Mouse (Mus musculus) gastrocnemius, adult 8-10 months (tissue): ENCODE data around the gene Tigd3. TPM values are rescaled to one million over a fixed set of nuclear protein-coding genes. Genes with fewer than 3 reads are reported as not detected.

ENCODE experiments used
- DNase-seq, 2 experiments: peaks; one replicate each; pipeline ENCODE4 v3.0.0; 2022; ENCODE audit warnings: low spot score in 2 of 2
- total RNA-seq, 4 experiments: library from RNA; stranded (reverse); gene quantifications; 2 replicates each; pipeline ENCODE4 v1.2.4; 2022

The Tigd3 gene
- total RNA-seq, 4 experiments from 2014 or later = 0.12 to 0.34 (median 0.26) TPM

DNA sequence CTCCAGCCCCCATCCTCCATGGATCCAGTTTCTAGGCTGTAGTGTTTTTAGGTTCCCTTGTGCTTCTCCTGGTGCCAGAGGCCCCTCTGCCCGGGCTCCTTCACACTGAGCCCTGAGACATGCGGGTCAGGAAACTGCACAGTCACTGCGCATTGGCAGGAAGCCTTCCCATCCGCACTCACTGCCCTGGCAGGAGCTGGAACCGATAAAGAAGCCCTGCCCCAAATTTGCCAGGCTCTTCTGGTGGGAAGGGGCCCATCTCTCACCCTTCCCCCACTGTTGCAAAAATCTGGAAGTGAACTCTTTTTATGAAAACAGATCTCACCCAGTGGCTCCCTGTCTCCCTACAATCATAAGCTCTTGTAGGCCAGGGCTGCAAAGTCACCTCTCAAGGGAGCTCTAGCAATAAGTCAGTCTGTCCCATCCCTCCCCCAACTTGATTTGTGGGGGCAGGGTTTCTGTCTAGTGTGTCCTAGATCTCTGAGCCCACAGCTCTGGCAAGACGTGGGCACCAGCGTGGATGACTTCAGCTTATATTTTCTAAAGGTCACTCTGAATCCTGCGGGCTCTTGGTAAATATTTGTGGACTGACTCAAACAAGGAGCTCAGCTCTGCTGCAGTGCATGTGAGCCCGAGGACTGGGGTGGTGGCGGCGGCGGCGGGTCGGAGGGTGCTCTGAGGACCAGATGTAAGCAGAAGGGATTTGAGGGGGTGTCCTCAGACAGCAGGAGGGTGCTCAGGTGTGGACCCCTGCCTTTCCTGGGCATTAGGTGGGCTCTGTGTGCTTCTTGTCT is 45.7 kb downstream of the Tigd3 start:
- DNase-seq = peak in 1 of 2 experiments; percentile 83

DNA sequence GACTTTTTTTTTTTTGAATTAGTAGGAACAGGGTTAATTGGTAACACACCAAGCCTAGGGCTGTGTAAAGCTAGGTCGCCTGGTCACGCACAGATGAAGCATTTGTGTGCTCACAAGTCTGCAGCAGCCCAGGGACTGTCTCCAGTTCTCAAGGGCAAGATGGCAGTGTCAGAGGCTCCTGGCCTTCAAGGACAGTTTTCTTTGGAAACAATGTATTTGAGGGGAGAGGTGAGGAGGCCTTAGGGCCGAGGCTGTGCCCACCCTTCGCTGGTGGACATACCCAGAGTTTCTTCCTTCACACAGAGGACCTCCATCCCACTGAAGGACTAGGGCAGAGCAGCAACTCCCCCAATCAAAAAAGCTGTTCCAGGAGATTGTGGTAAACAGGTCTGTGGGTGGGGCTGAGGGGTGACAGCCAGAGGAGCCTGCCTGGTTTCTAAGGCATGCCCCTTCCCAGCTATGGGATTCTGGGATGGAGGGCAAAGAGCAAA is 46.6 kb downstream of the Tigd3 start:
- DNase-seq = no peak

DNA sequence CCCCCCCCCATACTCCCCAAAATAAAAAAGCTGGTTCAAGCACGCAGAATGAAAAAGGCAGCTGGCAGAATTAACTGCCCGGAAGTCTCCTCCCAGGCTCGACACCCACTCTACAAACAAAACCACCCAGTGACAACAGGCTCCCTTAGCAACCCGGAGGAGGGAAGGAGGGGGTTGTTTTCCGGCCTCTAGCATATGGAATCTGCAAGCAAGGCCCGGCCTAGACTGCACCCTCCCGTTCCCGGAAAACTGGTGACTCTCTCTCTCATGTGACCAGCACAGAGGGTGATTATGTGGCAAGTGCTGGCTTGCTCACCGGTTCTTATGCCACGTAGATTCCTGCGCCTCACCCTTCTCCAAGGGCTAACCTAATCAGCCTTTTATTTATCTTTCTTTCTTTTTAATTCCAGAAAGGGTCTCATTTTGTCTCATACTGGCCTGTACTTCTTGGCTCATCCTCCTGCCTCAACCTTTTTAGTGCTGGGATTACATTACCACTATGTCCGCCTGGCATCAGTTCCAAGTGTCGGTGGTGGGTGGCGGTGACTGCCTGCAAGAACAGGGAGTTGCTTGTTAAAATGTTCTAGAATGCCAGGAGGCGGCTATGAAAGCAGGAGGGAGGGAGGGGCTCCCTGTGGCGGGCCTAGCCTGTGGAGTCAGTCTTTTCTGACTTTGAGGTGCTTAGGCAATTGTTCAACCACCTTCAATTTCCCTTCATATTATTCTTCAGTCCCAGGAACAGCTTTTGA is 47.2 kb downstream of the Tigd3 start:
- DNase-seq = peak; percentile 84 to 90

DNA sequence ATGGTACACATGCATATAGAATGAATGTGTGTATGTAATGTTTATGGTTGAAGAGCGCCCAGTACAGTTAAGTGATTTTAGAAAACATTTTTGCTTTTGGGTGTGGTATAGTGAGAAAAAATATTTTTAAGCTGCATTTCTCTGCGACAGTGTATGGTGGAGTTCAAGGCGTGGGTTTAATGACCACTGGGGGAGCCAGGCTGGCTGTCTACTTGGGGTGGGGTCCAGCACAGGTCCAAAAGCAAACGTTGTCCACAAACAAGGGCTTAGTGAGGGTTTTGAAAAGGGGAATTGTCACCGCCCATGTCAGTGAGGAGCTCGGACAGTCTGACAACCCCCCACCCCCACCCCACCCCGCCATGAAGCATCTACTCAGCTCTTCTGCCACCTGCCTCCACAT is 47.8 kb downstream of the Tigd3 start:
- DNase-seq = no peak

DNA sequence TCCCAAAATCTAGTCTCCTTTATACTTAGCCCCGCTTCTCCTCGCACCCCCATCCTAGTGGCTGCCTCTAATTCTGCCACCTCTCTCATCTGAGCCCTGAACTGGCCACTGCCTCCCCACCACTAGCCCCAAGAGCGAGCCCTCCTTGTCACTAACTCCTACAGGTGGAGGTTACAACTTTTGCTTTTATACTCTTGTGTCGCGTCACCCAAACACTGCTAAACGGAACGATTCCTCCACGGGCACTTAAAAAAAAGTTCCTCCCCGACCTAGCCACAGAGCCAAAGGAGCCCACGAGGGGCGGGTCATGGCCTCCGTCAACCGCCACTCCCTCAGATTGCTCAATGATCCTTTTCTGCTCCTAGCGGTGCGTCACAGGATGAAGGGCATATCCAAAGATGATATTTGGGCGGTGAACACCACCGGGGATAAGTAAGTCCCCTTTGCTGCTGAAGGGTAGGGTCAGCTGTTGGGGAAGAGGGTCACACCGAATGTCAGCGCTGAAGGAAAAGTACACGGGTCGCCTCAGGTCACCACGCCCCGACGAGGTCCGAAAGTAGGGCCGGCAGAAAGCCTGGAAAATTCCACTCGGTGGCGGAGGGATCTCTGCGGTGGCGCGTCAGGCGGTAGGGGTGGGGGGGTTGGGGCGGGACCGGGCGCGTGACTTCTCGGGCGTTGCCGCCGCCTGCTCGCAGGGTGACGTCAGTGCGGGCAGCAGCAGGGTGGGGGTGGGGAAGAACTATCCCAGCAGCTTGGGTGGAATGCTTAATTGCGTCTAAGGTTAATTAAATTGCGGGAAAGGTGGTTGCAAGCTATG is 48.4 kb downstream of the Tigd3 start:
- peak; percentile 93 to 94 for DNase-seq

DNA sequence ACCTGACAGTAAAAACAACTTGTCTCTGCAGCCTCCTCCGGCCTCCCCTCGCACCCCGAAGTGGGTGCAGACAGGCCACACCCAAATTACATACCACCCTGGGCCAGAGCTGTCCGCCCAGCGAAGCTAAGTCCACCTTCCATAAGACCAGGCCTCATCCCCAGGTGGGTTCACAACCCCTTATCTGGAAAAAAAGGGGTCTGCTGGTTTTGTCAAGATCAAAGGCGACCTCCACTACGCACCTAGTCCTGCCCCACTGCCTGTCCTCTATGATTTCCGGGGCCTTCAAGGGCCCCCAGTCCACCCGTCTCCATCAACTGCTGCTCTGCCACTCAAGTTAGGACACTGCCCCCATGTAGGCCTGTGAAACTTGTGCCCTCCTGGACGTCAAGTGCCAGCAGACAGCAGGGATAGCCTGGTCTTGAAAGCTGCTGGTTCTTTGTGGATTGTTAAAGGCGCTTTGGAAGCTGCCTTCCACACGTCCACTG is 49.1 kb downstream of the Tigd3 start:
- no peak for DNase-seq

DNA sequence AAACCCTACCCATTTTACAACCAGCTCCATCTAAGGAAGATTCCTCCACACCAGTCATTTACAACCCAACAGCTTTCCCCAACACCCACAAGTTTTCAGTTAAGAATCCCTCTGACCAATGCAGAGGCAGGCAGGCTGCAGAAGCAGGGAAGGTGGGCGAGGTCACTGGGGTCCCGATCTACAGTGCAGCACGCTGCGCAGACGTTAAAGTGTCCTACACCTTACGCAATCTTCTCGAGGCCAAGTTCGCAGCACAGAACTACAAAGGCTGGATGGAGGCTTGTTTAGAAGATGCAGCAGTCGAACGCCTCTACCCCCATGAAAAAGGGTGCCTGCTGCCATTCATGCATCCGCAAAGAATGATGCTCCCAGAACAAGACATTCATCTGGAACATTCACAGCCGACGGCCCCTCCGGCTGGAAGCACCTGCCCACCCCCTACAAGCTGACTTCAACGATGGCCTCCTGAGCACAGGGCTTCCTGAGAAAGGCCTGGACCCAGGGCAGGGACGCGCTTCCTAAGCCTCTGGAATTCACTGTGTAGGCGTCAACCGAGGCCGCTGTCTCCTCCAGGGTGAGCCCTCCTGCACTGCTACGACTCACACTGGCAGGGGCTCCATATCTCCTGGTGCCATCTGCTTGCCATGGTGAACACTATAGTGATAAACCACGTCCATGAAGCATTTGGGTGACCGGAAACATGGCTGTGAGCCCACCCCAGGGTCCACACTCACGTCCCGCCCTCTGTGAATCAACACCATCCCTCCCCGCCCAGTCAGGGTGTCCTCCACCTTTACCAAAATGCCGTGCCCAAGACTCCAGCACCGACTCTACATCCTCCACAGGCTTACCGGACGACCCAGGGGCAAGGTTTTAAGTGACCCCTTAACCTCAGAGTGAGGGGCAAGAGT is 49.9 kb downstream of the Tigd3 start:
- no peak for DNase-seq

DNA sequence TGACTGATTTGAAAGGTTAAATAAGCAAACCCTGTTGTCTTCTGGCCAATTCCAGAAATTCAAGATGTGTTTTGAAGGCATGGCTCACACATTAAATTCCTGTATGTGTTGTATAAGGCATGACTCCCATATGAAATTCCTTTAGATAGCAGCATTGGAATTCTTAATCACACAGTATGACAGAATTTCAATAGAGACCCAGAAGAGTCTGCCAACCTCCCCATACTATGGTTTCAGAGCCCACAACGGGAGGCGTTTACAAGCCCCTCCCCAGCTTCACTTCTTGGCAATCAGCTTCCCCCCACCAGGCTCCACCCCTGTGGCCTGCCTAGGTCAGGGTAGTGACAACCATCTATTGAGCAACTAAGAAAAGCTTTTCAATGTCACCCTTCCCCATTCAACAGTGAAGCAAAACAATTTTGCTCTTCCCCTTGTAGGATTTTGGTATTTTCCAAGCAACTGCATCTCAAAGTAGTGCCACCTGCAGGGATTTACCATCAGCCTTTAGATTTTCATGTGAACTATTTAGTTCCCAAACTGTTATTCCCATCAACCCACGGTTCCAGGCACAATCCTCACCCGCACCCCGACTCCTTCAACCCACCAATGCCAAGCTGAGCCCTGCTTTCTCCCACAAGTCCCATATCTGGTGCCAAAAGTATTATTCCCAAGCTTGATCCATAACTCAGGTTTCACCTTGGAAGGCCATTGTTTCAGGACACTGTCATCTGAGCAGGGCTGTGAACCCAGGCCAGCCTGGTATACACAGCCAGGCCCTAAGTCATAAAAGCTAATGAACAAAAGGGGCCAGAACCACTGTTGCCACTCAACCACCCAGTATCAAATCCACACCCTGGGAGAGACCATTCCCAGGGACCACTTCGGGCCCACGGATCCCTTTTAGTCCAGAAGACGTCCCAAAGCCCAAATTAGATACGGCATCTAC is 50.9 kb downstream of the Tigd3 start:
- DNase-seq = peak in 1 of 2 experiments; percentile 58

DNA sequence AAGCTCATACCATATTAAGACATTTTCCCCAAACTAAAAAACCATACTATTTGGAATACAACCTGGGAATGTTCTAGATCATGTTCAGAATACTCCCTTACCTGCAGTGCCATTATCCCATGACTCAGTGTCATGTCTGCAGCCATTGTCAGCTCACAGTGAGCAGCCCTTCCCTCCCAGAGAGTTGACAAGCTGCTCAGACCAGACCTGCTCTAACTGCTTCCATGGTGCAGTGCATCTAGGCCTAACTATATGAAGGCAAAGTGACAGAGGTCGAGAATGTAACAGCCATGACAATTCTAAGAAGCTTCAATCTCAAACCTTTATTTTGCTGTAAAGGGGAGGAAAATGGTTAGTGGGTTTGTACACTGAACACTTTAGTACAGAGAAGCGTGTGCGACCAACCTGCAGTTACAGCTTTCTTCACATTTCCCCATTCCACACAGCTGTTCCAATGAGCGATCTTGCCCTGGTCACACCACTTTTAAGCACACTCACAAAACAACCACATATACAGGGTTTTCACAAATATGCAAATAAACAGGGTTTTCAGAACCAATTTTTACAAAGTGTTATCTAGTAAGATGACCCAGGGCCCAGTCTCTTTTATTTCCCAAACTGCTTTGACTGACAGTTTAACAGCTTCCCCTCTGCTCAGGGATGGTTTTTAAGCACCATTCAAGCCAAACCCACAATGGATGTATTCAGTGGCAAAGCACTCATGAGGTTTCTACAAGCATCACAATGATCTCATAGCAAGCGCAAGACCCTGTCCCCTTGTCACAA is 51.8 kb downstream of the Tigd3 start:
- DNase-seq = no peak

DNA sequence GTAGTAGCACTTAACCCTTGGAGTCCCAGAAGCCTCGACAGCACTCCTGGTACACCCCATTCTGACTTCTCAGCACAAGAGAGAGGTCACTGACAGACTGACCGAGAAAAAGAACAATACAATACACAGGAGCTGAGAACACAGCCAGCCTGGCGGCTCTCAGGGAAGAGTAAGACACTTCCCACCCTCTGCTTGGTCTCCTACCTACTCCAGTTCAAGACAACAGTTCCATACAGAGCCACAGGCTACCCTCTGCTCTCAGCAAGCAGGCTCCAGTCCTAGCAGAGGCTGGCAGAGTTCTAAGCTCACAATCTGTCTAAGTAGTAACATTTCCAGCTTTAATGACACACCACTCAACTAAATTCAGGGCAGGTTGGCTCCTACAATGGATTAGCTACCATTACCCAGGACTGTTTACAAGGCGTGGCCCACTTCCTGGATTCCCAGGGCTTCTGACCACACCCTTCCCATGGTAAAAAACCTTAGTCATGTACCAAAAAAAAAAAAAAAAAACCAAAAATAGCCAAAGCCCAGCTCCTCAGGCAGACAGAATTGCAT is 52.5 kb downstream of the Tigd3 start:
- DNase-seq = no peak

Other genes with a start within 250 kb of the Tigd3 start
- gene Sipa1, start 230.4 kb downstream of the Tigd3 start, total RNA-seq = 1 to 10 TPM; 2.1 to 6.9 (median 6.3) TPM
- gene Map3k11, start 205.4 kb downstream of the Tigd3 start, total RNA-seq = 1 to 10 TPM; 7.1 to 8.7 (median 8.1) TPM
- 10 to 100 TPM; 11.8 to 15.2 (median 13.7) TPM for gene Pcnx3, start 205.2 kb downstream of the Tigd3 start, total RNA-seq
- not detected for gene Kcnk7, start 189.8 kb downstream of the Tigd3 start, total RNA-seq
- 100 to 1,000 TPM; 195 to 259 (median 242) TPM for gene Ehbp1l1, start 167.8 kb downstream of the Tigd3 start, total RNA-seq
- gene Fam89b, start 164.5 kb downstream of the Tigd3 start, total RNA-seq = 10 to 100 TPM; 17.0 to 18.5 (median 18.2) TPM
- 10 to 100 TPM; 32.6 to 42.8 (median 39.2) TPM for gene Ltbp3, start 153.2 kb downstream of the Tigd3 start, total RNA-seq
- gene Scyl1, start 122.7 kb downstream of the Tigd3 start, total RNA-seq = 10 to 100 TPM; 71.4 to 91.0 (median 82.6) TPM
- 1 to 10 TPM; 2.7 to 4.5 (median 3.0) TPM for gene Frmd8, start 18.9 kb downstream of the Tigd3 start, total RNA-seq
- 1 to 10 TPM in 3 of 4 experiments, under 1 TPM in 1; 0.80 to 1.3 (median 1.1) TPM for gene Slc25a45, start 16.3 kb downstream of the Tigd3 start, total RNA-seq
- gene Dpf2, start 18.9 kb upstream of the Tigd3 start, total RNA-seq = 10 to 100 TPM; 70.5 to 97.8 (median 77.4) TPM
- 1 to 10 TPM; 8.6 to 9.9 (median 8.7) TPM for gene Cdc42ep2, start 30.7 kb upstream of the Tigd3 start, total RNA-seq
- 1 to 10 TPM; 4.5 to 9.4 (median 7.2) TPM for gene Pola2, start 70.1 kb upstream of the Tigd3 start, total RNA-seq
- not detected for gene Slc22a20, start 92.0 kb upstream of the Tigd3 start, total RNA-seq
- 100 to 1,000 TPM in 1 of 4 experiments, 10 to 100 TPM in 3; 85.0 to 113 (median 89.0) TPM for gene Capn1, start 121.7 kb upstream of the Tigd3 start, total RNA-seq
- gene Syvn1, start 152.4 kb upstream of the Tigd3 start, total RNA-seq = 10 to 100 TPM; 14.5 to 19.6 (median 18.7) TPM
- 10 to 100 TPM; 21.2 to 23.0 (median 22.3) TPM for gene Mrpl49, start 163.6 kb upstream of the Tigd3 start, total RNA-seq
- 100 to 1,000 TPM; 428 to 532 (median 479) TPM for gene Fau, start 163.7 kb upstream of the Tigd3 start, total RNA-seq
- 10 to 100 TPM; 10.2 to 11.3 (median 11.0) TPM for gene Znhit2, start 167.0 kb upstream of the Tigd3 start, total RNA-seq
- gene Tm7sf2, start 174.2 kb upstream of the Tigd3 start, total RNA-seq = 1 to 10 TPM; 2.5 to 5.5 (median 4.0) TPM
- gene Vps51, start 183.1 kb upstream of the Tigd3 start, total RNA-seq = 10 to 100 TPM; 17.0 to 23.5 (median 20.4) TPM
- gene Tmem262, start 185.9 kb upstream of the Tigd3 start, total RNA-seq = not detected
- not detected for gene Gm28374, start 188.1 kb upstream of the Tigd3 start, total RNA-seq
- 10 to 100 TPM; 11.0 to 15.0 (median 11.7) TPM for gene Zfpl1, start 190.8 kb upstream of the Tigd3 start, total RNA-seq
- gene Cdca5, start 190.8 kb upstream of the Tigd3 start, total RNA-seq = not detected
- gene AC131692.1, start 200.3 kb upstream of the Tigd3 start, total RNA-seq = not detected
- not detected for gene Naaladl1, start 211.6 kb upstream of the Tigd3 start, total RNA-seq
- 10 to 100 TPM in 3 of 4 experiments, 1 to 10 TPM in 1; 8.8 to 11.4 (median 11.3) TPM for gene Sac3d1, start 224.5 kb upstream of the Tigd3 start, total RNA-seq
- 10 to 100 TPM in 2 of 4 experiments, 1 to 10 TPM in 2; 8.0 to 10.9 (median 9.7) TPM for gene Snx15, start 234.2 kb upstream of the Tigd3 start, total RNA-seq
- under 1 TPM; 0.24 to 0.44 (median 0.41) TPM for gene Batf2, start 246.8 kb upstream of the Tigd3 start, total RNA-seq
- gene Arl2, start 247.4 kb upstream of the Tigd3 start, total RNA-seq = 10 to 100 TPM; 68.5 to 81.8 (median 69.9) TPM